Mouse (Mus musculus) embryonic stem cell, embryonic (primary cell): ENCODE measurements around the gene Smg6.

Experiments
- CTCF ChIA-PET, 4 experiments: fragments of 300-600 bp in 2 of 4; fragments of 350-600 bp in 2 of 4; sonication (Branson Sonifier 250); formaldehyde crosslinking; loops; one replicate each; lab custom pipeline; 2022; ENCODE audit warnings: inconsistent platforms in 2 of 4; lab: Charles Lee
- POLR2A ChIA-PET, 4 experiments: fragments of 300-600 bp in 2 of 4; fragments of 350-600 bp in 2 of 4; sonication (Branson Sonifier 250); formaldehyde crosslinking; loops; one replicate each; lab custom pipeline; 2022; ENCODE audit warnings: antibody characterized with exemption in 4 of 4, inconsistent platforms in 1 of 4; lab: Charles Lee

The Smg6 gene

DNA sequence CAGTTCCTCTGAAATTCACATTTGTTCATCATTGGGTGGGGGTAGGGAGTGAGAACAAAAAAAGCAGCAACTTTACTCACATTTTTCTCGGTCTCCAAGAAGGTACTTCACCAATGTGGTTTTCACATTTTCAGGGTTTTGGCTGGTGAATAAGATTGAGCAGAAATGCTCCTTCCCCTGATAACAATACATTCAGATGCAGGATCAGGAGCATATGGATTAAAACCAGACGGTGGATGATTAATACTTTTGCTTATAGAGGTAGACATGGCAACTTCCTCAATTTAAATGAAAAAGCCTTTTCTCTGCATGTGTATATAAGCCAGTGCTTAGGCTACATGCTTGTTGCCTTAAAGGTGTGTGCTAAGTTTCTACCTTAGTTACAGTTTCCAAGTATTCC lies 148.9 kb downstream of the Smg6 start:
- CTCF ChIA-PET = no interaction called here
- POLR2A ChIA-PET = interaction anchor here in 1 of 4 experiments (0.7 kb wide), 1 partner anchor 24 kb away, joined by 3 read pairs; no protein-coding TSS in a partner anchor

DNA sequence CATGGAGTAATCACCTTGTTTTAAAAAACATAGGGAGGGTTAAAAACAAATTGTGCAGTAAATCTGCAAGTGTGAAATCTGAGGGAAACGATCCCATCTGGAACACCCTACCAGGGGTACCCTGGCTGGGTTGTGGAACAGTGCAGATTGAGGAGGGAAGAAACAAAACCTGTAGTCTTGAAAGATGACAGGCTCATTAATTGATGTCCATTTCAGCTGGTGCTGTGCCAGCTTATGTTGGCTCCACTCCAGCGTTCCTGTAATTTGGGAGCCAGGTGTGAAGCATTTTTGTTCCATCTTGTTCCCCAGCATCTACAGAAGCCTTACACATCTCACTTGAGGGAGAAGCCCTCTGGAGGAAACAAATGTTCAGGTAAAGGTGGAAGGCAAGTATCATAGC lies 153.0 kb downstream of the Smg6 start:
- CTCF ChIA-PET = no interaction called here
- POLR2A ChIA-PET = no interaction called here

DNA sequence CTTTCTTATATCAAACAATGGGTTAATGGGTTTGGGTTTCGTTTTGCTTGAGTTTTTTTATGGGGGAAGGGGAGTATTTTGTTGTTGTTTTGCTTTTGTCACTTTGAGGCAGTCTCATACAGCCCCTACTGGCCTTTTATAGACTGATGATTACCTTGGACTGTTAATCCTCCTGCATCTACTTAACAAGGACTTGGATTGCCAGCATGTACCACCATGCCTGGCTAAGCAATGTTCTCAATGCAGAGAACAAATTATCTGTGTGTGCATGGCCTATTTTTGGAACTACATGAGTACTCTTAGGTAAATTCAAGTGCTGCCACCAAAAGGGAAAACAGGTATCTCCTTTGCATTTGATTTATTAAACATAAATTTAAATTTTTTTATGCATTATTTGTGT lies 157.4 kb downstream of the Smg6 start:
- ChIA-PET CTCF (interaction anchor here in 1 of 4 experiments (1.2 kb wide), 1 partner anchor 83 kb away, joined by 3 read pairs; no protein-coding TSS in a partner anchor), POLR2A (interaction anchor here in 1 of 4 experiments (1.2 kb wide), 1 partner anchor 73 kb away, joined by 3 read pairs; no protein-coding TSS in a partner anchor)

DNA sequence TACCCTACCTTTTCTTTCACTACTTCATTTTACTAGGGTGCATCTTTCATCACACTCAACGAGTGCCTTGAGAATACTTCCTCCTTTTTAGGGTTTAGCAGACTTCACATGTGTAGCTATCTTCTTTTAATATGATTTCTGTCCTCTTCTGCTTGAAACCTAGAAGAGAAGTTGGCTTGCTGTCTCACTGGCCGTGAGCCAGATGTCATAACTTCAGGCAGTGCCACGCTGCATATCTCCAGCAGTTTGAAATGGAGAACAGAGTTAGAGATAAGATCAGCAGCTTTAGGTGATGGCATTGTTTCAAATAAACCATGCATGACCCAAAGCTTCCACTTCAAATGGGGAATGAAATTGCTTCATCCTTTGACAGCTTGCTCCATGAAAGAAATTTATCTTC lies 166.5 kb downstream of the Smg6 start:
- CTCF ChIA-PET = interaction anchor here in 2 of 4 experiments (0.6 to 0.7 kb wide), 2 partner anchors 91 to 337 kb away, joined by 3 read pairs; no protein-coding TSS in a partner anchor
- POLR2A ChIA-PET = interaction anchor here in 1 of 4 experiments (1.3 to 1.5 kb wide), 2 partner anchors 9 to 64 kb away, joined by 3 to 5 read pairs; no protein-coding TSS in a partner anchor

DNA sequence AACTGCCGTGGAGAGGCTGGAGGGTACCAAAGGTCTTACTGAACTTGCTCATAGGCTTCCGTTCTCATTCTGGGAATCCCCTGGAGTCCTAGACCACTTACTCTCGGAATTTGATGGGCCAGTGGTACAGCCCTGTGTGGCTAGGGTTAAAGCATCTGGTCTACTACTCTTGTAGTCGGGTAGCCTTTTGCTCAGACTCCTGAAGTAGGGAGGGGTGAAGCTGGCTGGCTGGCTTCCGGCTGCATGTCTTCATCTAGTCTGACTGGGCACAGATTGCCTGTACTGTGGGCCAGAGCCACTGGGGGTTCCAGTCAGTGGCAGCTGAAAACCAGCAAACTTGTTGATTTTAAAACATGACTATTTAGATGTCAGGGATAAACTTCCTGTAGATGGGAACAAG lies 167.0 kb downstream of the Smg6 start:
- CTCF ChIA-PET = interaction anchor here in 1 of 4 experiments (0.7 kb wide), 1 partner anchor 1360 kb away, joined by 3 read pairs; no protein-coding TSS in a partner anchor
- POLR2A ChIA-PET = interaction anchor here in 1 of 4 experiments (1.5 kb wide), 1 partner anchor 64 kb away, joined by 5 read pairs; no protein-coding TSS in a partner anchor

DNA sequence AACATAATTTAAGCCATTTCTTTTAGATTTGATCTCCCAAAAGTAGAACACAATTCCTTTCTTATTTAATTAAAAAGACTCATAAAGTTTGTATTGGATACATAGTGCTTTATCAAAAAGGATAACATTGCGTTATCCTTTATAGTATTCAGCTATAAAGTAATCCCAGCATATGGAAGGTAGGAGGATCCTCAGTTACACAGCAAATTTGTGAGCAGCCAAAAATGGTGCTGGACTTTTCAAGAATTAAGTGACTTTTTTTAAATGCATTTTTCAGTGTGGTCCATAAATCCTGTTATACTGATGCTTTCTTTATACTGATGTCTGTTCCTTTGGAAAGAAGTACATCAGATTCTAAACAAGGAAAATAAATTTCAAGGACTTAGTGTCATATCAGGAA lies 169.1 kb downstream of the Smg6 start:
- ChIA-PET POLR2A (no interaction called here), CTCF (interaction anchor here in 1 of 4 experiments (0.5 kb wide), 1 partner anchor 151 kb away, joined by 3 read pairs; no protein-coding TSS in a partner anchor)

DNA sequence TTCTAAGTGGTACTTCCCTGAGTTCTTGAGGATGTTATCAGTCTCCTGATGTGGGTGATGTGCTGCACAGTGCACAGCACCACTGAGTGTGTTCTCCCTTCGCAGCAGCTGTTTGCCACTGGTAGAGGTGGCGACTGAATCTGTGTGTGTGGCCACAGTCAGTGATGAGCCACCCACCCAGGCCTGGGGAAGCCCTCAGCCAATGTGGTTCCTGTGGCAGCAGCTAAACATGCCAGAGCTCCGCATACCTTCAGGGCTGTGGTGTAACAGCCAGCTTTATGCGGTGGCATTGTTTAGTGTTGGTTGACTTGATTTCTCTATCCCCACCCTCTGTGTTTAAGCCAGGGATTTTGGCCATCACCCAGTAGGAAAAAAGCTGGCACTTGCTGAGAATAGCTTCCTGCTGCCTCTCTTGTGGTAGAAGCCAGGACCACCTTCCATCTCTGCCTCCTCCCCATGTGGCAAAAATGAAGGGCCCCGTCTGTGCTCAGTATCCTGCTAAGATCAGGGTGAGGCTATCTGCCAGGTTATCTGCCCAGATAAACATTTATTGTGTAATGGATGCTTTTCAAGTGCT lies 177.2 kb downstream of the Smg6 start:
- ChIA-PET CTCF (interaction anchor here in 2 of 4 experiments (0.5 to 1.5 kb wide), 5 partner anchors 31 to 255 kb away, joined by 3 read pairs; no protein-coding TSS in a partner anchor), POLR2A (interaction anchor here (0.5 to 2.5 kb wide), 9 partner anchors 9 to 90 kb away, joined by 3 to 7 read pairs (median 3); no protein-coding TSS in a partner anchor)

DNA sequence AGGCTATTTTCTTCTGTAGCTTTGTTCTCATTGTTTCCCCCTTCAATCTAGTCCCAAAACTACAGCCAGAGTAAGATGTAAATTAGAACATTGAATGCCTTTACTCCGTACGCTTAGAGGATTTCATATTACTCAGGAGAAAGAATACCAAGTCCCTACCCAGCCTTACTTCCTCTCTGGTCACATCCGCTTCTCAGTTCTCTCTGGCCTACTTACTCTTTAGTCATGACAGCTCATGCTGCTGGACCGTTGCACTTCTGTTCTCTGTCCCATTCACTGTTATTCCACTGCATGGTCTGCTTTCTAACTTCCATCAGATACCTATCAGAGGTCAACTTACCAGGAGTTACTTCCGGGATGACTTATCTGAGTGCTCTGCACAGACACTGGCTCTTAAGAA lies 181.0 kb downstream of the Smg6 start:
- ChIA-PET CTCF (no interaction called here), POLR2A (no interaction called here)

DNA sequence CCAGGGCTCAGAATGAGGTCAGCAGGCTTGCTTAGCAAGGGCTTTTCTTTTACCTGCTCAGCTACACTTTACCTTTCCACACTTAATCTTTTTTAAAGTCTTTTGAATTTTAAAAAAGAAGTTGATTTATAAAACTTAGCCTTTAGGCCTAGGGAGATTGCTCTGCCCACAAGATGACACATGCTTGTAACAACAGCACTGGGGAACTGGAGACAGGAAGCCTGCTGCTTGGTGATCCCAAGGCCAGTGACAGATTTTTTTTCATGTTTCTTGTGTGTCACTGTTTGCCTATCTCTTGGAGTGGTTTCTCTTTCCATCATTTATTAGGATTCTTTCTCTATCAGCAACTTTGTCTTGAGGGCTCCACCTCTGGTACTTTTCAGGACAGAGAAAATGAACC lies 183.3 kb downstream of the Smg6 start:
- POLR2A ChIA-PET = interaction anchor here in 2 of 4 experiments (0.6 to 1.5 kb wide), 3 partner anchors 12 to 270 kb away, joined by 3 read pairs; no protein-coding TSS in a partner anchor

DNA sequence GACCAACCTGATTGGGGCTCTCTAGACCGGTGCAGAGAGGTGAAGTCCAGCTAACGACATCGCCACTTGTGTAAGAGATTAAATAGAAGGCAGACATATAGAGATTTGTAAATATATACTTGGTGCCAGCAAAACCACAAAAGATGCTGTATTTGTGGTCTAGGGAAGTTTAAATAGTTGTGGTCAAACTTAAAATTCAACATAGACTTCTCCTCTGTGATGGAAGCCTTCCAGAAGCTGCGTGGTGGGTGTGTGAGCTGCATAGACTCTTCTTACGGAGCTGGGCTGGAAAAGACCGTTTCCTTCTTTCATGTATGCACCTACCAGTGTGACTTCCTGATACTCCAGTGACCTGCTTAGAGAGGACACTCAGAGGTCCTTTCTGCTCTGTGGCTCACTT lies 190.8 kb downstream of the Smg6 start:
- ChIA-PET CTCF (no interaction called here), POLR2A (interaction anchor here in 2 of 4 experiments (1.3 to 2.1 kb wide), 2 partner anchors 13 kb away, joined by 3 to 7 read pairs; no protein-coding TSS in a partner anchor)

More for the DNA sequence above, 183.3 kb downstream of the Smg6 start:
- CTCF ChIA-PET = no interaction called here

DNA sequence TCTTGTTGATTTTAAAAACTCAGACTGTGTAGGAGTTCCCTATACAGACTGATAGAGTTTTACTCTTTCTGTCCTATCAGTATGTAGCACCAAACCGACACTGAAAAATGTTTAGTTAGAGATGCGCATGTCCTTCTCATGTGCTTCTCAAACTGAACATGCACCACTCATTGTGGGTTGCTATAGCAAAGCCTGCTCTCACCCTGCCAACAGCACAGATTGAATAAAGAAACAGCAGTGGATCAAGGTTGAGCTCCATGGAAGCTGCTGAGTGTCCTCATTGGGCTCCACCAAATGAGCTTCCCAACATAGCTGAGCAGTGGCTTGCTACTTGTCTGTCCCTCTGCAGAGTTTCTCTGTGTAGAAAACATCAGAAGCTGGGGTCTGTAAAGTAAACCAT lies 192.5 kb downstream of the Smg6 start:
- ChIA-PET POLR2A (interaction anchor here in 1 of 4 experiments (0.9 kb wide), 1 partner anchor 14 kb away, joined by 6 read pairs; no protein-coding TSS in a partner anchor), CTCF (no interaction called here)

DNA sequence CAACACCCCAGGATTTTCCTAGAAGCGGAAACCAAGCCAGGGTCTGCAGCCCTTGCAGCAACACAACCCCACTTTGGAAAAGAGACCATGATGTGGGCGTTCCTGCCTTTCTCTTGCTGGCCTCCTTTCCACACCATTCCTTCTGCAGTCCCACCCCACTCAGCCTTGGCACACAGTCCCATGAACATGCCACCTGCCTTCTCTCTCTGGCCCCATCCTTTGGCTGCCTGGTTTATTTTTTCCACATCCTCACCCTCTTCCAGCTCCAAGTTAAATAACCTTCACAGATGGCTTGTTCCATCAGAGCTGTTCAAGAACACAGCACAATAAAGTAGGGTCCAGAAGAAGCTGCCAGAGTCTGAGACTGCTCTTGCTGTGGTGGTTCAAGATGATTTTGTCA lies 193.7 kb downstream of the Smg6 start:
- ChIA-PET CTCF (interaction anchor here in 1 of 4 experiments (0.5 kb wide), 1 partner anchor 26 kb away, joined by 3 read pairs; no protein-coding TSS in a partner anchor), POLR2A (interaction anchor here in 1 of 4 experiments (1.5 kb wide), 1 partner anchor 50 kb away, joined by 5 read pairs; no protein-coding TSS in a partner anchor)

DNA sequence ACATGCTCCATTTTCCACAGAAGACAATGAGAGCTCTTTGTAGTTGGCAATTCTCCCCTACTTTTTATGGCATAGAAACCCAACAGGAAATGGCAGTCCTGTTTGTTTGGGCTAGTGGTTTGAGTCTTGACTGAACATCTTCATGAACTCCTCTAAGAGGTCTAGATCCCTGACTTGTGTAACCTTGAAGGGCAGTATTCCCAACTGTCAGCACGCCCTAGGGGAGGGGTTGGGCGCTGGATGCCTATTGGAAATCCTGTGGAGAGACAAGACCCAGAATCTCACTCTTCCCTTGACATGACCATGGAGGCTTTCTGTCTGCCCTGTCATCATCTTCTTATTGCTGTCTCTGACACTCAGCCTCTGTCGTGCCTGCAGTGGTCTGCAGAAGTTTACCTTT lies 194.2 kb downstream of the Smg6 start:
- ChIA-PET CTCF (no interaction called here), POLR2A (interaction anchor here in 1 of 4 experiments (1.1 to 1.5 kb wide), 2 partner anchors 20 to 50 kb away, joined by 3 to 5 read pairs; no protein-coding TSS in a partner anchor)

DNA sequence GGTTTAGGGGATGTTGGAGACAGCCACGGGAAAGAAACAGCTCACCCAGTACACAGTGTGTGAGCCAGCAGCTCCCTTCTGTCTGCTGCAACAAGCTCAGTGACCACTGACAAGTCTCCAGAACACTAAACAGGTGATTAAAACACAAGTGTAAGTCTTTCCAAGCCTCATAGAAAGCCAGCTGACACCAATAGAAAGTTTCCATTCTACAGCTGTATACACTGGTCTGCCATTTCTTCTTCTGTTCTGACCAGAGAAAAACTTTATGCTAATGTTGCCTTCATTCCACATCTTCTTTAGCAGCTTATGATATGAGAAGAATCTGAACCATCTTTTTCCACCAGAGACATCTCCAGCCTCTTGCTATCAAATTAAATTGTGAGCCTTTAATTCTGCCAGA lies 195.7 kb downstream of the Smg6 start:
- ChIA-PET CTCF (interaction anchor here in 1 of 4 experiments (0.9 kb wide), 1 partner anchor 21 kb away, joined by 3 read pairs; no protein-coding TSS in a partner anchor), POLR2A (interaction anchor here in 2 of 4 experiments (0.6 to 1.1 kb wide), 6 partner anchors 10 to 50 kb away, joined by 3 read pairs; no protein-coding TSS in a partner anchor)

DNA sequence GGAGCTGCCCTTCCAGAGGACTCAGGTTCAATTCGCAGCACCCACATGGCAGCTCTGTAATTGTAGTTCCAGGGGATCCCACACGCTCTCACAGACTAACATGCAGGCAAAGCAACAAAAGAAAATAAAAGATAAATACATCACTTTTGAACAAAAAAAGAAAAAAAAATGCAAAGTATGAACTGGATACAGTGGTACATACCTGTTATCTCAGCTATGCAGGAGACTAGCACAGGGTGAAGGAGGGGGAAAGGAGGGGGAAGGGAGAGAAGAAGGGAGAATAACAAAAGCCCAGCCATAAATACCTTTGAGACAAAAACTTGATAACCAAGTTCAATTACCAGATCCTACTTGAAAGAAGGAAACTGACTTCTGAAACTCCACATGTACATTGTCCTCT lies 198.8 kb downstream of the Smg6 start:
- CTCF ChIA-PET = interaction anchor here in 2 of 4 experiments (0.6 to 1.7 kb wide), 2 partner anchors 127 to 406 kb away, joined by 4 to 9 read pairs; no protein-coding TSS in a partner anchor
- POLR2A ChIA-PET = interaction anchor here in 1 of 4 experiments (0.6 kb wide), 1 partner anchor 80 kb away, joined by 3 read pairs; no protein-coding TSS in a partner anchor

DNA sequence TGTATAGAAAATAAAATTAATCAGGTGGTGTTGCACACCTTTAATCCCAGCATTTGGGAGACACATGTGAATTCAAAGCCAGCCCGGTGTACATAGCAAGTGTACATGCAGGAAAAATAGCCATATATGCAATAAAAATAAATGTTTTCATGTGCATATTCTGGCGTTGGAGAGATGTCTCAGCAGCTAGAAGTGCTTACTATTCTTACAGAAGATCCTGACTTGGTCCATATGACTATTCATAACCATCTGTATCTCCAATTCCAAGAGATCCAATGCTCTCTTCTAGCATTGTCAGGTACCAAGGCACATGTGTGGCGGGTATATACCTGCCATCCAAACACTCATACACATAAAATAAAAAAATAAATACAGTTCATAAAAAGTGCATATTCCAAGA lies 200.8 kb downstream of the Smg6 start:
- ChIA-PET POLR2A (interaction anchor here in 1 of 4 experiments (1.0 kb wide), 1 partner anchor 13 kb away, joined by 3 read pairs; no protein-coding TSS in a partner anchor), CTCF (no interaction called here)

DNA sequence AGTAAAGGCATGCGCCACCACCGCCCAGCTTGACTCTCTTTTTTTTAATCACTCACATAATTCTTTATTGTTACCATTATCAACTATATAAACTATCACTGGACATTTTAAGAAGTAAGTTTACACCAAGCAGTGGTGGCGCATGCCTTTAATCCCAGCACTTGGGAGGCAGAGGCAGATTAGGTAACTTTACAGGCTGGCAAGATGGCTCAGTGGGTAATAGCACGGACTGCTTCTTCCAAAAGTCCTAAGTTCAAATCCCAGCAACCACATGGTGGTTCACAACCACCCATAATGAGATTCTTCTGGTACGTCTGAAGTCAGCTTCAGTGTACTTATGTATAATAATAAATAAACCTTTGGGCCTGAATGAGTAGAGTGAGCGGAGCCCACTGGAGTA lies 203.9 kb downstream of the Smg6 start:
- POLR2A ChIA-PET = no interaction called here
- CTCF ChIA-PET = no interaction called here

DNA sequence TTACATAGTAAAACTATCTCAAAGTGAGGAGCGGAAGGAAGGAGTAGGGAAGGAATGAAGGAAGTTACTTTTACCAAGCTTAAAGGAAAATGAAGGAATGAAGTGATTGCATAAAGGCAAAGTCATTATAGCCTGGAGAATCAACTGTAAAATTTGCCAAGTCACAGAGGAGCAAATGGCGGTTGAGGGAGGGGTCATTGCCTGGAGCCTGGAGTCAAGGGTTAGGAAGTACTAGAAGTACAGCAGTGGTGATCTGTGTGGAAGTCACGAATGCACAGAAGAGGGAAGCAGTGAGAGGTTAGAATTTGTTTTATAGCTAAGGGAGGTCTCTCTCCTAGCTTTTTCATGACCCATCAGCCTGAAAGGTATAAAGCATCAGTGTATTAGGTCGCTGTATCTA lies 205.7 kb downstream of the Smg6 start:
- CTCF ChIA-PET = no interaction called here

DNA sequence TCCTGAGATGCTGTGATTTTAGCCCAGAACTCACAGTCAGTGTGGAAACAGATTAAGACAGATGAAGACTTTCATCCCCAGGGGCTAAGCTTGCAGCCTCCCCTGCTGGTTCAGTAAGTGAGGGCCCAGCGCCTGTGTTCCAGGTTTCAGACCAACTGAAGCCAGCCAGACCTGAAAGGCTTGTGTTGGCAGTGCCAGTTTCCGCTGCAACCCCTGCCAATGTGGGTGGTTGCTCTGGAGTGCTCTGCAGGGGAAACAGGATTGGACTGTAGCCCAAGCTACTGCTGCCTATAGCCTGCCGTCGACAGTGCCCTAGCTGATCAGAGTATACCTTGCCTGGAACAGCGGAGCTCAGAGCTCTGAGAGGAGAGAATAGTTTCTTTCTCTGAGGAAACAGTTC lies 206.7 kb downstream of the Smg6 start:
- CTCF ChIA-PET = no interaction called here

More for the DNA sequence above, 205.7 kb downstream of the Smg6 start:
- POLR2A ChIA-PET = interaction anchor here in 1 of 4 experiments (0.5 to 1.3 kb wide), 6 partner anchors 10 to 62 kb away, joined by 3 to 6 read pairs (median 4); no protein-coding TSS in a partner anchor

More for the DNA sequence above, 206.7 kb downstream of the Smg6 start:
- POLR2A ChIA-PET = interaction anchor here in 1 of 4 experiments (0.9 to 1.5 kb wide), 4 partner anchors 9 to 33 kb away, joined by 3 to 6 read pairs (median 4); no protein-coding TSS in a partner anchor
